Mouse (Mus musculus) kidney, adult 2 months (tissue): Measurements from ENCODE around the gene Mrps9. TPM values are rescaled to one million over a fixed set of nuclear protein-coding genes. Genes with fewer than 3 reads are reported as not detected.
"Not testable (repeated sequence)": the region's sequence is repeated elsewhere in the genome, so short reads cannot be mapped to it uniquely, and the experiment has no call there.

Source experiments
- DNase-seq: peaks from one replicate; pipeline ENCODE4 v3.0.0; 2021
- H3K27ac ChIP-seq: fragments of 200-500 bp; 2 replicates; pipeline ENCODE4 v1.5.1; 2012; ENCODE audit warnings: low read depth, low read length, control low read depth, inconsistent platforms; ENCODE audit not compliant: insufficient read depth
- H3K27me3 ChIP-seq: fragments of 200-500 bp; replicated peaks from 2 replicates; pipeline ENCODE4 v1.6.1; 2012; ENCODE audit warnings: mild to moderate bottlenecking, moderate library complexity, low read length, inconsistent platforms; ENCODE audit not compliant: control insufficient read depth, insufficient read depth
- H3K36me3 ChIP-seq: fragments of 200-500 bp; 2 replicates; pipeline ENCODE4 v1.6.1; 2012; ENCODE audit warnings: mild to moderate bottlenecking, moderate library complexity, low read length, inconsistent platforms; ENCODE audit not compliant: control insufficient read depth, insufficient read depth
- H3K4me1 ChIP-seq: fragments of 200-500 bp; 2 replicates; pipeline ENCODE4 v1.6.1; 2011; ENCODE audit warnings: low read length; ENCODE audit not compliant: control insufficient read depth, insufficient read depth
- H3K4me3 ChIP-seq: fragments of 200-500 bp; 2 replicates; pipeline ENCODE4 v1.5.1; 2011; ENCODE audit warnings: mild to moderate bottlenecking, low read depth, low read length, control low read depth; ENCODE audit not compliant: insufficient read depth
- CTCF ChIP-seq: fragments of 200-500 bp; conservative IDR thresholded peaks from 2 replicates; pipeline ENCODE4 v1.5.1; 2011; ENCODE audit warnings: low read depth, mild to moderate bottlenecking, control low read depth, low read length, moderate library complexity, mixed read lengths; ENCODE audit not compliant: insufficient read depth, insufficient read length
- POLR2A ChIP-seq: fragments of 200-500 bp; IDR thresholded peaks from one replicate; pipeline ENCODE4 v1.6.1; 2011; ENCODE audit warnings: low read depth, low read length, control low read depth
- WGBS: fragments of 180-500 bp; shearing (Covaris S2); methylation state at CpG from one replicate; pipeline ENCODE4 v1.1.7; 2018; 5-methylcytosine and 5-hydroxymethylcytosine counted together
- polyA plus RNA-seq: library from polyadenylated mRNA; depleted of rRNA; stranded (reverse); fragments of >200 nt; gene quantifications from 2 replicates; pipeline ENCODE4 v1.2.3, GENCODE M21; 2012

The Mrps9 gene
- polyA plus RNA-seq, 1 experiment, result 40.2 TPM

DNA sequence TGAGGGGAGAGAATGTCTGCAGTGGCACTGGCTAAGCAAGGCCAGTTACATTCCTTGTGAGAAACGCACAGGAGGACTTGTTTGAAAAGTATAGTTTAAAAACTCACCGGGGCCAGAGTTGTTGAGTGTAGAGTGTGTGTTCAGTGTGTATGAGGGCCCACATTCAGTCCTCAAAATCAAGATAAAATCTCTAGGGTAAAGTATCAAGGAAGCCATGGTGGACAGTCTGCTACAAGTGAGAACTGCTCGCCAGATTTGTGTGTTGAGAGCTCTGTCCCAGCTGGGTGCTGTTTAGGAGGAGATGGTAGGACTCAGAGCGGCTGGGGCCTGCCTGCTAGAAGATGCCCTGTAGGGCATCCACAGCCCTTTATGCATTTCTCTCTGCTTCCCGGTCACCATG lies 27.8 kb downstream of the Mrps9 start:
- 93% methylated on average over 5 of the region's 5 CpGs for WGBS
- no peak for DNase-seq
- H3K4me3 ChIP-seq, result no peak overlapping the region
- TF ChIP-seq CTCF (no peak), POLR2A (no peak)
- H3K27me3 ChIP-seq, result no peaks in the 10 kb centered on the region
- H3K4me1 ChIP-seq, result no peaks in the 10 kb centered on the region
- no peaks in the 10 kb centered on the region for H3K36me3 ChIP-seq
- no peak overlapping the region for H3K27ac ChIP-seq

GRCm38 (mm10) chr1:42882258-42882657 lies 31.2 kb downstream of the Mrps9 start:
- Histone ChIP-seq H3K4me3 (no peak overlapping the region), H3K4me1 (no peaks in the 10 kb centered on the region), H3K36me3 (no peaks in the 10 kb centered on the region), H3K27ac (no peak overlapping the region), H3K27me3 (no peaks in the 10 kb centered on the region)
- no peak for DNase-seq
- WGBS, result 85% methylated on average over 2 of the region's 2 CpGs
- TF ChIP-seq POLR2A (no peak), CTCF (no peak)

DNA sequence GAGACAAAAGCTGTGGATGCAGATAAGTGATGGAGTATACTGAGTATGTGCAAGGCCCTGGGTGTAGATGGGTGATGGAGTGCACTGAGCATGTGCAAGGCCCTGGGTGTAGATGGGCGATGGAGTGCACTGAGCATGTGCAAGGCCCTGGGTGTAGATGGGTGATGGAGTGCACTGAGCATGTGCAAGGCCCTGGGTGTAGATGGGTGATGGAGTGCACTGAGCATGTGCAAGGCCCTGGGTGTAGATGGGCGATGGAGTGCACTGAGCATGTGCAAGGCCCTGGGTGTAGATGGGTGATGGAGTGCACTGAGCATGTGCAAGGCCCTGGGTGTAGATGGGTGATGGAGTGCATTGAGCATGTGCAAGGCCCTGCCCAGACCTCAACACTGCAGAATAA lies 32.4 kb downstream of the Mrps9 start:
- H3K4me1 ChIP-seq, H3K27me3 ChIP-seq, H3K36me3 ChIP-seq, H3K27ac ChIP-seq, H3K4me3 ChIP-seq, DNase-seq: not testable (repeated sequence)
- 100% methylated on average over 1 of the region's 2 CpGs for WGBS

DNA sequence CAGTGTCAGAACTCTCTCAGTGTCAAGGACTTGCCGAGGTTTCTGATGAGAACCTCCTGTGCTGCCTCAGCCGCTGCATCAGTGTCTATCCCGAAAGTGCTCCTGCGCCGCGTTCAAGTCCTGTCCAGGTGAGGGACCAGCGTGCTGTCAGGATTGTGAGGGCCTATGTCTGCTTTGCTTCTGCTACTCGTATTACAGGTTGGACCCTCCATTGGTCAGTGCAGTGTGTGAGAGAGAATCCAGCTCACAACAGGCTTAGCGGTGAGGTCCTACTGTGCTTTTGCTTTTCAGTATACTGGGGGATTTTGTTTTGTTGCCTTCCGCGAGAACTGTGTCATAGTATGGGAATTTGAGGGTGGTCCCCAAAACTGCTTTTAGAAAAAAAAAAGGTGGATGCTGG lies 36.8 kb downstream of the Mrps9 start:
- no peak overlapping the region for H3K4me3 ChIP-seq
- TF ChIP-seq CTCF, result no peak
- TF ChIP-seq POLR2A, result no peak
- no peaks in the 10 kb centered on the region for H3K4me1 ChIP-seq
- 94% methylated on average over 11 of the region's 11 CpGs for WGBS
- no peaks in the 10 kb centered on the region for H3K27me3 ChIP-seq
- DNase-seq, result no peak
- H3K27ac ChIP-seq, result no peak overlapping the region
- no peaks in the 10 kb centered on the region; the same call in 1 of the 2 replicates for H3K36me3 ChIP-seq

DNA sequence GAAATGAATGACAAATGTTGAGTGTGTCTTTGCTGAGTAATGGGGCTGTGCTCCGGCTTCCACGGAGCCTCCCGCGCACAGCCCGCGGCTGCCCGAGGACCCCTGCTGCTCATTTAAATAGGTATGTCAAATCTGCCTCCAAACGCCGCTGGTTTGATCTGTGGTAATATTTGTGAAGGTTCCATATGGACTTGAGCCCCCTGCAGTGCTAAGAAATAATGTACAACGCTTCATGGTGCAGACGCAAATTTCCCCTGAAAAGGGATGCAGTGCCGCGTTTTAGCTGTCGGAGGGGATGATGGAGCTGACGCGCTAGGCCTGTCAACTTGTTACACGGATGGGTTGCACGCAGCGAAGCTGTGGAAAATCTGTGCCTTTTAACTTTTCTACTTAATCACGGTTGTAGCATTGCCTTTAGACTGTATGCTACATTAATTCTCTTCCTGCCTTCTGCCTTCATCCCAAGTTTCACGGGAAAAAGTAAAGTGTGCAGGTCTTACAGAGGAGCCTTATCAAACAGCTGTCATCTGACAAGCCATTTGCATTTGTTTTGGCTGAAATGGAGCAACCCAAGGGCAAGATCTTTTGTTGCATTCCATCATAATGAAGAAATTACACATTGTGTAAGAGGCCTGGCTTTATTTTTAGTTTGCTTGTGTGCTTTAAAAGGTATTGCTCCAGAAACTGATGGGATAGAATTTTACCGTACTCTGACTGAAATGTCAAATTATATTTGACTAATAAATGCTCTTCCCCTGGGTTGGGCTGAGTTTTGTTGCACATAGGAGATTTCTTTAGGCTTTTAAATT lies 37.7 kb downstream of the Mrps9 start:
- Histone ChIP-seq H3K27ac (no peak overlapping the region), H3K4me3 (no peak overlapping the region), H3K36me3 (no peaks in the 10 kb centered on the region; the same call in 1 of the 2 replicates), H3K27me3 (no peaks in the 10 kb centered on the region), H3K4me1 (no peaks in the 10 kb centered on the region)
- WGBS, result 60% methylated on average over 22 of the region's 22 CpGs
- no peak for TF ChIP-seq POLR2A
- TF ChIP-seq CTCF, result no peak
- DNase-seq, result no peak

DNA sequence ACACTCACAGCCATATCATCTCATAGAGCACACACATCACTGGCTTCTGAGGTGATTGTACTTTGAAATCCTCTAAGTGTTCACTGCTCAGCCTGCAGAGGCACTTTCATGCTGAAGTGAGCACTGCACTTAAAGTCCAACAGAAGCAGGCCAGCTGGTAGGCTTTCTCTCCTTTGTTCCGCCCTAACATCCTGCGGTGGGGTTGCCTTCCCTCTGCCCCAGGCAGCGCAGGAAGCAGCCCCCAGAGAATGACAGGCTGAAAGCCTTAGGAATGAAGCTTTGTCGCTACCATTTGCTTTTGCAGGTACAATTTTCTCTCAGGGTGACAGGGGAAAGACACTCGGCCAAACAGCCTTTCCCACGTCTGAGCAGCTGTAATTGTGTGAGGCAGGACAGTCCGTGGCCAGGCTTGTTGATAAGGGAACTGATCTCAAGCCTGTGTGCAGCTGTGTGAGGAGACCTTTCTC lies 38.4 kb downstream of the Mrps9 start:
- TF ChIP-seq POLR2A, result no peak
- no peaks in the 10 kb centered on the region; the same call in 1 of the 2 replicates for H3K36me3 ChIP-seq
- no peak overlapping the region for H3K4me3 ChIP-seq
- no peak for DNase-seq
- no peaks in the 10 kb centered on the region for H3K4me1 ChIP-seq
- H3K27ac ChIP-seq, result no peak overlapping the region
- WGBS, result 64% methylated on average over 7 of the region's 7 CpGs
- no peaks in the 10 kb centered on the region for H3K27me3 ChIP-seq

GRCm38 (mm10) chr1:42894695-42895094 lies 43.7 kb downstream of the Mrps9 start:
- TF ChIP-seq CTCF (no peak), POLR2A (no peak)
- H3K27me3 ChIP-seq, result no peaks in the 10 kb centered on the region
- H3K4me3 ChIP-seq, result no peak overlapping the region
- no peak for DNase-seq
- peaks cover 1% of the 10 kb centered on the region; the same call in 1 of the 2 replicates for H3K36me3 ChIP-seq
- H3K27ac ChIP-seq, result no peak overlapping the region
- H3K4me1 ChIP-seq, result no peaks in the 10 kb centered on the region
